Comparison of ENCODE assay signal across 8 mouse cellular contexts in the genomic region with DNA sequence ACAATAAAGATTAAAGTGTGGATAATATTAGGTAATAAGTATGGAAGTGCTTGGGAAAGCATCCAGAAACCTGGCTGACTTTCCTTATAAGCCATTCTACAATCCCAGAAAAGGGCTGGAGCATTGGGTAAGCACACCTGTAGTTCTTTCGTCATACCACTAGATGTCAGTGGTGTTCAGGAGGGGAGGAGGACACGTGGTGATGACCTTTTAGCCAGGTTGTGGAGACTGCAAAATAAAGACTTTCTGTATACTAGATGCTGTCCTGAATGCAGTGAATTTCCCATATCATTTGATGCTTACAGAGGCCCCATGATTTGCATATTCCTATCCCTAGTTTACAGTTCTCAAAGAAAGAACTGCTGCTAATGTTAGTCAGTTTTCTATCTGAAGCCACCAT.
A peak's percentile ranks its signal among the peaks of the same experiment; 100 is the strongest.
DNase-seq lines count a peak whose midpoint lies in the region; ATAC-seq and TF ChIP-seq lines count a peak whose summit lies in the region.

No protein-coding gene starts in this region.

- 0 out of 4 replicates have a peak, but pooled peaks cover 0 to 2% of the 10 kb centered on the region in 2 experiments for H3K4me1 ChIP-seq in ES-E14 (ENCODE audit: control insufficient read depth in 2 of 2, insufficient read depth in 2 of 2, low read length in 2 of 2, poor library complexity in 1 of 2)
- H3K4me1 ChIP-seq in heart, postnatal 0 days (ENCODE audit: control insufficient read depth, insufficient read depth), result no peaks in the 10 kb centered on the region

- ATAC-seq in heart, postnatal 0 days (ENCODE audit: insufficient read depth, low read depth), result no peak; the same call in 1 of the 2 replicates

- H3K36me3 ChIP-seq in ES-E14 (ENCODE audit: control insufficient read depth, insufficient read depth, low read length, poor library complexity, severe bottlenecking), result no peaks in the 10 kb centered on the region
- no peaks in the 10 kb centered on the region for H3K36me3 ChIP-seq in heart, postnatal 0 days (replicated peaks; ENCODE audit: control insufficient read depth, insufficient read depth, low read length)

- no peak for TF ChIP-seq EP300 in heart, postnatal 0 days (IDR thresholded peaks at IDR 0.05; ENCODE audit: low read depth)

- no peak overlapping the region for H3K9ac ChIP-seq in ES-E14 (ENCODE audit: insufficient read depth, low read depth, low read length, poor library complexity, severe bottlenecking)
- no peak overlapping the region for H3K9ac ChIP-seq in heart, postnatal 0 days (replicated peaks; ENCODE audit: low read depth, low read length)

- 2% methylated on average over 2 of the region's 2 CpGs for WGBS in heart, postnatal 0 days

- in situ Hi-C loops in ES-E14 (cut with MboI; ENCODE audit: low sequenced_read_pairs in 2 of 2, unreplicated experiment in 2 of 2), result loop anchor here in 1 of 2 experiments (25.0 kb wide), 1 partner anchor 393 kb away; no protein-coding TSS in a partner anchor

- H3K27me3 ChIP-seq in heart, postnatal 0 days (ENCODE audit: control insufficient read depth, insufficient read depth, low read length), result 0 out of 2 replicates have a peak, but pooled peaks cover 4% of the 10 kb centered on the region

- H3K27ac ChIP-seq in ES-E14 (ENCODE audit: insufficient read depth, low read depth, low read length, poor library complexity, severe bottlenecking), result no peak overlapping the region
- H3K27ac ChIP-seq in heart, postnatal 0 days (ENCODE audit: low read depth), result no peak overlapping the region

- no peak overlapping the region for H3K4me3 ChIP-seq in ES-E14 (ENCODE audit: insufficient read depth in 1 of 2, low read depth in 1 of 2, low read length in 2 of 2, poor library complexity in 1 of 2, severe bottlenecking in 1 of 2)
- H3K4me3 ChIP-seq in heart, postnatal 0 days (ENCODE audit: low read depth, low read length), result no peak overlapping the region

- H3K4me2 ChIP-seq in heart, postnatal 0 days (ENCODE audit: low read depth, low read length), result no peak overlapping the region

- DNase-seq in kidney, adult 8-10 months, result peak; percentile 10 to 15
- DNase-seq in kidney, adult 11 months, result no peak
- peak; percentile 34 for DNase-seq in ES-E14 (ENCODE audit: low read depth, low spot score)
- DNase-seq in cerebellum, adult 8-10 months, result peak; percentile 44
- DNase-seq in heart, postnatal 0 days (ENCODE audit: low spot score), result peak; percentile 70
- DNase-seq in mesoderm, embryonic 11.5 days (ENCODE audit: low read depth, low spot score), result peak; percentile 58
- no peak for DNase-seq in right cerebral cortex, postnatal 36 days (ENCODE audit: low spot score in 2 of 2)
- DNase-seq in layer of hippocampus, adult 9-11 months, result no peak

- no peaks in the 10 kb centered on the region for H3K9me3 ChIP-seq in ES-E14 (ENCODE audit: control insufficient read depth, insufficient read depth, low read depth, low read length)
- no peaks in the 10 kb centered on the region for H3K9me3 ChIP-seq in heart, postnatal 0 days (replicated peaks; ENCODE audit: control insufficient read depth, low read length)

- peak; percentile 96 for TF ChIP-seq CTCF in heart, postnatal 0 days (IDR thresholded peaks at IDR 0.05; ENCODE audit: low read depth)

TF ChIP-seq in ES-E14, 5 proteins besides CTCF, POLR2A, EP300 and RAD21:
- TF ChIP-seq ZNF384 (IDR thresholded peaks at IDR 0.05; ENCODE audit: low read depth, low read length) (no peak), MAFK (IDR thresholded peaks at IDR 0.05; ENCODE audit: insufficient read depth, low read depth, low read length) (no peak), ZC3H11A (IDR thresholded peaks at IDR 0.05; ENCODE audit: borderline replicate concordance, low read depth, low read length) (peak; percentile 65; the same call in 1 of the 2 replicates), CHD2 (IDR thresholded peaks at IDR 0.05; ENCODE audit: low read depth, low read length) (no peak), HCFC1 (IDR thresholded peaks at IDR 0.05; ENCODE audit: borderline replicate concordance, insufficient read depth, low read length) (no peak)

Comparison
In these comparisons a context has a peak if more than half of its experiments do, and no peak if none do; other contexts are left out.
1. DNase-seq: peak in kidney, adult 8-10 months (2 of 2), ES-E14 (single experiment), cerebellum, adult 8-10 months (single experiment), heart, postnatal 0 days (single experiment) and mesoderm, embryonic 11.5 days (single experiment); none in kidney, adult 11 months (single experiment), right cerebral cortex, postnatal 36 days (0 of 2) and layer of hippocampus, adult 9-11 months (single experiment).